Mouse (Mus musculus) urinary bladder, adult 2 months (tissue): Measurements from ENCODE around the gene Armt1. TPM values are rescaled to one million over a fixed set of nuclear protein-coding genes. Genes with fewer than 3 reads are reported as not detected.
A peak's percentile ranks its signal among the peaks of the same experiment; 100 is the strongest.

Experiments
- DNase-seq: peaks from one replicate; pipeline ENCODE4 v3.0.0; 2022; ENCODE audit warnings: low spot score
- polyA plus RNA-seq: library from polyadenylated mRNA; depleted of rRNA; stranded (reverse); fragments of >200 nt; gene quantifications from 2 replicates; pipeline ENCODE4 v1.2.3, GENCODE M21; 2012; rRNA removed

Gene Armt1
- polyA plus RNA-seq, result 13.0 and 14.6 TPM in 2 replicates

- DNase-seq, result peak; percentile 95
These were observed at the start of gene Armt1, which contains the start of gene Rmnd1 for GRCm38 (mm10) chr10:4432123-4432931. Gene Armt1, plus strand, starts transcription at chr10:4432467. Gene Rmnd1, minus strand, starts transcription at chr10:4432388.

- DNase-seq, result no peak
These were observed 48.0 kb upstream of the Armt1 start for GRCm38 (mm10) chr10:4384244-4384643.

- DNase-seq, result peak; percentile 94
These were observed 45.4 kb upstream of the Armt1 start for GRCm38 (mm10) chr10:4386609-4387591.

GRCm38 (mm10) chr10:4387701-4388383 is 44.4 kb upstream of the Armt1 start, which contains the start of gene Zbtb2:
Gene Zbtb2, minus strand, starts transcription at chr10:4388108.
- peak; percentile 67 for DNase-seq

GRCm38 (mm10) chr10:4388384-4388745 is 43.9 kb upstream of the Armt1 start:
- DNase-seq, result no peak

GRCm38 (mm10) chr10:4389036-4389435 is 43.2 kb upstream of the Armt1 start:
- DNase-seq, result no peak

GRCm38 (mm10) chr10:4389461-4390112 is 42.7 kb upstream of the Armt1 start:
- no peak for DNase-seq

GRCm38 (mm10) chr10:4390550-4390949 is 41.7 kb upstream of the Armt1 start:
- no peak for DNase-seq

- DNase-seq, result no peak
These were observed 41.2 kb upstream of the Armt1 start for GRCm38 (mm10) chr10:4391076-4391475.

- DNase-seq, result no peak
These were observed 40.4 kb upstream of the Armt1 start for GRCm38 (mm10) chr10:4391851-4392250.

- DNase-seq, result no peak
These were observed 36.9 kb upstream of the Armt1 start for GRCm38 (mm10) chr10:4395321-4395720.

GRCm38 (mm10) chr10:4398058-4398457 is 34.2 kb upstream of the Armt1 start:
- DNase-seq, result no peak

- no peak for DNase-seq
These were observed 27.3 kb upstream of the Armt1 start for GRCm38 (mm10) chr10:4404895-4405491.

GRCm38 (mm10) chr10:4405511-4405910 is 26.8 kb upstream of the Armt1 start:
- no peak for DNase-seq

GRCm38 (mm10) chr10:4407191-4407590 is 25.1 kb upstream of the Armt1 start:
- no peak for DNase-seq

- no peak for DNase-seq
These were observed 7.0 kb upstream of the Armt1 start for GRCm38 (mm10) chr10:4425245-4425644.

- DNase-seq, result no peak
These were observed 1.9 kb upstream of the Armt1 start for GRCm38 (mm10) chr10:4430399-4430798.

- no peak for DNase-seq
These were observed 1.4 kb upstream of the Armt1 start for GRCm38 (mm10) chr10:4430826-4431225.

- no peak for DNase-seq
These were observed 533 bp upstream of the Armt1 start for GRCm38 (mm10) chr10:4431746-4432122.

GRCm38 (mm10) chr10:4432996-4433755 is 909 bp downstream of the Armt1 start:
- no peak for DNase-seq
